Mouse (Mus musculus): ENCODE data around the gene Gm572. TPM values are rescaled to one million over a fixed set of nuclear protein-coding genes. Genes with fewer than 3 reads are reported as not detected.

Gm572 gene
- polyA plus RNA-seq, 1 experiment from 2014 or later = not detected

DNA sequence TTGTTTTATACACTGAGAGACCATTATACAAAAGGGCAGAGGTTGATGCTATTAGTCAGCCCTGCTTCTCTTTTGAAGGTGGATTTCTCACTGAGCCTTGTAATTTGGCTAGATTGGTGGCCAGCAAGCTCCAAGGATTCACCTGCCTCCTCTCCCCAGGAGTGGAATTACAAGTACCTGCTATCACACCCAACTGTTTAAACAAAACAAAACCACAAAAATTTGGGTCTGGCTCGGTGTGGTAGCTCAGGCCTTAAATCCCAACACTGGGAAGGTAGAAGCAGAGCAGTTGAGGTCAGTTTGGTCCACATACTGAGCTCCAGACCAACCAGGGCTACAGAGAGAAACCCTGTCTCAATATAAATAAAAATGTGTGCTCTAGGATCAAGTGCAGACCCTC is 23.3 kb upstream of the Gm572 start:
- Histone ChIP-seq H3K4me2 (ENCODE audit: low read length) (no peak overlapping the region), H3K27me3 (ENCODE audit: control insufficient read depth, insufficient read depth, low read length) (no peaks in the 10 kb centered on the region), H3K27ac (replicated peaks; ENCODE audit: low read depth, low read length) (no peak overlapping the region), H3K4me3 (replicated peaks; ENCODE audit: low read depth, low read length) (no peak overlapping the region), H3K36me3 (ENCODE audit: control insufficient read depth, insufficient read depth, low read length) (peaks cover 87% of the 10 kb centered on the region), H3K9me3 (ENCODE audit: control insufficient read depth, low read length) (no peaks in the 10 kb centered on the region), H3K4me1 (ENCODE audit: control insufficient read depth, insufficient read depth, low read length) (0 out of 2 replicates have a peak, but pooled peaks cover 5% of the 10 kb centered on the region), H3K9ac (replicated peaks; ENCODE audit: low read length) (no peak overlapping the region)
- WGBS = 94% methylated on average over 1 of the region's 1 CpGs
- DNase-seq (no peak), ATAC-seq (ENCODE audit: low FRiP score, low TSS enrichment) (no peak)

DNA sequence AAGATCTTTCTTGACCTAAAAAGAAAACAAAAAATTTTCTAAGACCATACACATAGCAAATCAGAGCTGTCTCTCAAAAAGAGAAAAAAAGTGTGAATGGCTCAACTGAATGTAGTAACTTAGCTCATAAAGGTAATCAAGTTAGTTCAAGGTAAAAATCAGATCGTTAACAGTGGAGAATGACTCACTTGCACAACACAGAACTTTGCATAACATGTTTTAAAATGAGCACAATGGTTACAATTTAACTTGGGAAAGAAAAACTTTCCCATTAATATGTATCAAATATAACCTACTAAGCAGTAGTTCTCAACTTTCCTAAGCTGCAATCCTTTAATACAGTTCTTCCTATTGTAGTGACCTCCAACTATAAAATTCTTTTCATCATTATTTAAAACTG is 22.4 kb upstream of the Gm572 start:
- no peaks in the 10 kb centered on the region for H3K9me3 ChIP-seq (ENCODE audit: control insufficient read depth, low read length)

DNA sequence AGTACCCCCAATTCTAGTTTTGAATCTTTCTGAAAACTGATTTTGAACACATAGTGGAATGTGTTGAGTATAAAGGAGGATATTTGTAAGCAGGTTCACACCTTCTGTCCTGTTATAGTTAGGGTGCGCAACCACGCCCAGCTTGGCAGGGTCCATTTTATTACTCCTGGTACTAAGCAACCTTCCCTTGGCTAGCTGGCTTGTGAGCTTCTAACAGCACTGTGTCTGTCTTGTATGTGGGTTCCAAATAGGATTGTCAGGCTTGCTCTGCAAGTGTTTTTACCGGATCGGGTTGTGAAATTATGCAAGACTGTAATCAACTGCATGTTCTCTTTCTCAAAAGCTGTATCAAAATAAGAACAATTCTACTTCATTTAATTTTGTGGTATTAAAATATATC is 20.6 kb upstream of the Gm572 start:
- DNase-seq (no peak), ATAC-seq (ENCODE audit: low FRiP score, low TSS enrichment) (no peak)
- H3K9me3 ChIP-seq (ENCODE audit: control insufficient read depth, low read length) = no peaks in the 10 kb centered on the region
- no peak overlapping the region for H3K9ac ChIP-seq (replicated peaks; ENCODE audit: low read length)
- H3K36me3 ChIP-seq (ENCODE audit: control insufficient read depth, insufficient read depth, low read length) = peaks cover 69% of the 10 kb centered on the region
- no peak overlapping the region for H3K27ac ChIP-seq (replicated peaks; ENCODE audit: low read depth, low read length)
- H3K4me2 ChIP-seq (ENCODE audit: low read length) = no peak overlapping the region
- H3K4me3 ChIP-seq (replicated peaks; ENCODE audit: low read depth, low read length) = no peak overlapping the region
- 0 out of 2 replicates have a peak, but pooled peaks cover 9% of the 10 kb centered on the region for H3K4me1 ChIP-seq (ENCODE audit: control insufficient read depth, insufficient read depth, low read length)
- 96% methylated on average over 4 of the region's 4 CpGs for WGBS
- no peaks in the 10 kb centered on the region for H3K27me3 ChIP-seq (ENCODE audit: control insufficient read depth, insufficient read depth, low read length)

More for the DNA sequence above, 22.4 kb upstream of the Gm572 start:
- Histone ChIP-seq H3K4me1 (ENCODE audit: control insufficient read depth, insufficient read depth, low read length) (0 out of 2 replicates have a peak, but pooled peaks cover 9% of the 10 kb centered on the region), H3K4me3 (replicated peaks; ENCODE audit: low read depth, low read length) (no peak overlapping the region), H3K9ac (replicated peaks; ENCODE audit: low read length) (no peak overlapping the region), H3K27me3 (ENCODE audit: control insufficient read depth, insufficient read depth, low read length) (no peaks in the 10 kb centered on the region), H3K4me2 (ENCODE audit: low read length) (no peak overlapping the region), H3K27ac (replicated peaks; ENCODE audit: low read depth, low read length) (no peak overlapping the region), H3K36me3 (ENCODE audit: control insufficient read depth, insufficient read depth, low read length) (peaks cover 82% of the 10 kb centered on the region)
- 90% methylated on average over 1 of the region's 1 CpGs for WGBS
- DNase-seq = no peak
- no peak for ATAC-seq (ENCODE audit: low FRiP score, low TSS enrichment)

DNA sequence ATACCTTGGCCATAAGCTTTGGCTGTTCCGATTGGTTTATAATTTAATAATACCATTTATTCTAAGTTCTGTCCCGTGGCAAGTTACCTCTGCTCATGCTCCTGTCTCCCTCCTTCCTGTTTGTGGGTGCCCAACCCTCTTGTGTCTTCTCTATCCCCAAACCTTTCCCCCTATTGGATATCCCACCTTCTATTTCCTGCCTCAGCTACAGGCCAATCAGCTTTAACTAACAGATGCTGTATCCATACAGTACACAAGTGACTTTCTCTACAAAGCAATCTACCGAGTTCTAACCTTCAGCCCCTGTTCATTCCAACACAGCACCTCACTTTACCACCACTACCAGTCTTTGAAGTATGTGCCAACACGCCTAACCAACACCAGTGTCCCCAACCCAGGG is 19.5 kb upstream of the Gm572 start:
- Histone ChIP-seq H3K27ac (replicated peaks; ENCODE audit: low read depth, low read length) (no peak overlapping the region), H3K9me3 (ENCODE audit: control insufficient read depth, low read length) (no peaks in the 10 kb centered on the region), H3K27me3 (ENCODE audit: control insufficient read depth, insufficient read depth, low read length) (no peaks in the 10 kb centered on the region), H3K4me1 (ENCODE audit: control insufficient read depth, insufficient read depth, low read length) (0 out of 2 replicates have a peak, but pooled peaks cover 9% of the 10 kb centered on the region), H3K4me2 (ENCODE audit: low read length) (no peak overlapping the region), H3K4me3 (replicated peaks; ENCODE audit: low read depth, low read length) (no peak overlapping the region), H3K9ac (replicated peaks; ENCODE audit: low read length) (no peak overlapping the region), H3K36me3 (ENCODE audit: control insufficient read depth, insufficient read depth, low read length) (peaks cover 63% of the 10 kb centered on the region)
- ATAC-seq (ENCODE audit: low FRiP score, low TSS enrichment) (no peak), DNase-seq (no peak)
- 91% methylated on average over 4 of the region's 4 CpGs for WGBS

DNA sequence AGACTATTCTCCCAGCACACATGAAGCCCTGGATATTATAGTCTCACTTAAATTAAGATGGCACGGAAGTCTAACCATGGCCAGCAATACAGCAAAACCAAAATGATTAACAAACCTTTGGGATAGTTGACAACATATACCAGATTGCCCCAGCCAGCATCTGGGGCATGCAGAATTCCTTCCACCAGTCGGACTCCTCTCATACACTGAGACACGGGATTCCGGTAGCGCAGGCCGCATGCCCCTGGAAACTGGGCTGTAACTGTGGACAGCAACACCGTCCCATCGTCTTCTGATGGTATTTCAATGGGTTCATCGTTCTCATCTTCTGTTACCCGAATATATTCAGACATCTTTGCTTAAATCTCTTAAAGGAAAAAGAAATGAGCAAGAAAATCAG is 18.1 kb upstream of the Gm572 start:
- H3K4me2 ChIP-seq (ENCODE audit: low read length) = peak overlapping the region; percentile 80
- H3K4me1 ChIP-seq (ENCODE audit: control insufficient read depth, insufficient read depth, low read length) = 0 out of 2 replicates have a peak, but pooled peaks cover 9% of the 10 kb centered on the region
- H3K36me3 ChIP-seq (ENCODE audit: control insufficient read depth, insufficient read depth, low read length) = peaks cover 49% of the 10 kb centered on the region
- no peak overlapping the region for H3K9ac ChIP-seq (replicated peaks; ENCODE audit: low read length)
- no peaks in the 10 kb centered on the region for H3K9me3 ChIP-seq (ENCODE audit: control insufficient read depth, low read length)
- DNase-seq (no peak), ATAC-seq (ENCODE audit: low FRiP score, low TSS enrichment) (no peak)
- no peak overlapping the region for H3K27ac ChIP-seq (replicated peaks; ENCODE audit: low read depth, low read length)
- WGBS = 87% methylated on average over 10 of the region's 10 CpGs
- H3K27me3 ChIP-seq (ENCODE audit: control insufficient read depth, insufficient read depth, low read length) = no peaks in the 10 kb centered on the region
- peak overlapping the region; percentile 89 for H3K4me3 ChIP-seq (replicated peaks; ENCODE audit: low read depth, low read length)

DNA sequence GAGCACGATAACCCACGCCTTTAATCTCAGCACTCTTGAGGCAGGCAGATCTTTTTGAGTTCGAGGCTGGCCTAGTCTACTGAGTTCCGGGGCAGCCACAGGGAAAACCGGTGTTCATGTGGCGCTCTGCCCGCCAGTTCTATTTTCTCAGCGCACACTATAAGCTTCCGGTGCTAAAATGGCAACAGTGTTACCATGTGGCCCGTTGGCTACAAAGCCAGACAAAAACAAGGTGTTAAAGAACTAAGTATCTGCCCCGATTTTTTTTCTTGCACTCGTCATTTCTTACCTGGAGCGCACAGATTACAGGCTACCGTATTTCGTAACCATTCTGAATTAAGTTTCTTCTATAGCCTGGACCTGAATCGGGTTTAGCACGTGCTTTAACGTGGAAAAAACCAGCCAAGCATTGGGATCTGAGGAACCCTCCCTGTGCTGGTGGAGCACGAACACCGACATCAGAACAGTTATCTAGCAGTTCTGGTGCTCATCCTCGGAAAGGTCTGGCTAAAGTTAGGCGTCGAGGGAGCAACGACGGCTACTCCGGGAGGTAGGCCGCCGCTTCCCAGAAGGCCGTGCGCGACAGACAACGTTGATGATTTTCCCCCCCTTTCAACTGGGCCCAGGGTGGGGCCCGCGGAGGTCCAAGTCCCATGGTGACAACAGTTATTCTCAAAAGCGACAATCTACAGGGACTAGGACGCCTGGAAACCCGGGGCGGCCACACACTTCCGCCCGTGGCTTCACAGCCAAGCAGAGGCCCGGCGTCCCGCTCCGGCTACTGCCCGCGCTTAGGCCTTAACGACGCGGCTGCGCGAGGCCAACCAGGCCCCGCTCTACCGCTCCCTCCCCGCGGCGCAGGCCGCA is 17.1 kb upstream of the Gm572 start:
- H3K27me3 ChIP-seq (ENCODE audit: control insufficient read depth, insufficient read depth, low read length) = no peaks in the 10 kb centered on the region
- H3K9me3 ChIP-seq (ENCODE audit: control insufficient read depth, low read length) = no peaks in the 10 kb centered on the region
- 0 out of 2 replicates have a peak, but pooled peaks cover 9% of the 10 kb centered on the region for H3K4me1 ChIP-seq (ENCODE audit: control insufficient read depth, insufficient read depth, low read length)
- 1% methylated on average over 57 of the region's 57 CpGs for WGBS
- peak overlapping the region; percentile 96 for H3K9ac ChIP-seq (replicated peaks; ENCODE audit: low read length)
- peaks cover 40% of the 10 kb centered on the region for H3K36me3 ChIP-seq (ENCODE audit: control insufficient read depth, insufficient read depth, low read length)
- H3K27ac ChIP-seq (replicated peaks; ENCODE audit: low read depth, low read length) = peak overlapping the region; percentile 90
- peak overlapping the region; percentile 89 for H3K4me3 ChIP-seq (replicated peaks; ENCODE audit: low read depth, low read length)
- DNase-seq = peak; percentile 66
- ATAC-seq (ENCODE audit: low FRiP score, low TSS enrichment) = peak; percentile 1; the same call in 1 of the 2 replicates
- H3K4me2 ChIP-seq (ENCODE audit: low read length) = peak overlapping the region; percentile 80

DNA sequence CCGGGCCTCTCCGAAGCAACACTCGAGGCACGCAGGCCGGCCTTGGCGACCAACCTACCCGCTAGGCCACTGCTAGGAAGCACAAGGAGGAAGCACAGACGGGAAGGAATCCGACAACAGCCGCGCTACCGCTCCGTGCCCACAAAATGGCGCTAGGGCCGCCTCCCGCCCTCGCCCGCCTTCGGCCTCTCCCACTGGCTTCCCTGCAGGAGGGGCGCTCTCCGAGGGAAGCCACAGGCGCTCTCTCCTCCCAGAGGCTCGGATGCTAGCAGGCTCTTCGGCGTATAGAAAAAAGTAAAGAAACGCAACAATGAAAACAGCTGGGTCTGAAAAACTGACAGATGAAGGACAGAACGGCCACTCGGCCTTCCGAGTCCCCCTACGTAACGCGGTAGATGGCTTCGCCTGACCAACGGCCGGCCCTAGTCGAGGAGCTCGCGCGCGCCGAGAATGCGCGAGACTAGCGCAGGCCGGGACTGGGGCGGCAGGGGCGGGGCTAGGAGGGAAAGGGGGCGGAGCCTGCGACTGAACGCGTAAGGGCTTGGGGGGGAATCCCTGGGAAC is 16.4 kb upstream of the Gm572 start, which contains the start of gene Tardbp:
TSS of gene Tardbp (minus strand) at position 397 of the 563 bp plus-strand sequence.
- H3K36me3 ChIP-seq (ENCODE audit: control insufficient read depth, insufficient read depth, low read length) = peaks cover 33% of the 10 kb centered on the region
- under 1% methylated on average over 51 of the region's 51 CpGs for WGBS

DNA sequence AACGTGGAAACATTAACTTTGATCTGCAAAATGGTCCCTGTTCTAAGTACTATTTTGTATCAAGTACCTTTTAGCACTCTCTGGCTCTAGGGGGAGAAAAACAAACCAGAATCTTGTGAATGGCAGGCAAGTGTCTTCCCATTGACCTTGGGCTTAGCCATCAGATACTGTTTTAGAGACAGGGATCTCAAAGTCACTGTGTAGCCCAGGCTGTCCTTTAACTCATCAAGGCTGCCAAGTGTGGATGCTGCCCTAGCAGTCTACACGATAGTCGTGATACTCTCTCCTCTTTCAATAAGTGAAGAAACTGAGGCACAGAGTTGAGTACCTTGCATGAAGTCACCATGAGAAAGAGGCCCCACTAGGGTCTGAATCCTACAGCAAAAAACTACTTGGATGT is 15.9 kb upstream of the Gm572 start:
- DNase-seq = no peak
- Histone ChIP-seq H3K4me2 (ENCODE audit: low read length) (peak overlapping the region; percentile 80), H3K9me3 (ENCODE audit: control insufficient read depth, low read length) (no peaks in the 10 kb centered on the region), H3K9ac (replicated peaks; ENCODE audit: low read length) (no peak overlapping the region), H3K27ac (replicated peaks; ENCODE audit: low read depth, low read length) (no peak overlapping the region), H3K4me3 (replicated peaks; ENCODE audit: low read depth, low read length) (peak overlapping the region; percentile 89), H3K4me1 (ENCODE audit: control insufficient read depth, insufficient read depth, low read length) (0 out of 2 replicates have a peak, but pooled peaks cover 9% of the 10 kb centered on the region), H3K36me3 (ENCODE audit: control insufficient read depth, insufficient read depth, low read length) (peaks cover 28% of the 10 kb centered on the region), H3K27me3 (ENCODE audit: control insufficient read depth, insufficient read depth, low read length) (no peaks in the 10 kb centered on the region)
- WGBS = 63% methylated on average over 3 of the region's 3 CpGs
- ATAC-seq (ENCODE audit: low FRiP score, low TSS enrichment) = peak; percentile 33

More for the DNA sequence above, 16.4 kb upstream of the Gm572 start, which contains the start of gene Tardbp:
- H3K4me2 ChIP-seq (ENCODE audit: low read length) = peak within 1 kb of the TSS; percentile 80
- H3K27me3 ChIP-seq (ENCODE audit: control insufficient read depth, insufficient read depth, low read length) = no peaks in the 10 kb centered on the region
- peak within 1 kb of the TSS; percentile 90 for H3K27ac ChIP-seq (replicated peaks; ENCODE audit: low read depth, low read length)
- peak within 1 kb of the TSS; percentile 96 for H3K9ac ChIP-seq (replicated peaks; ENCODE audit: low read length)
- no peaks in the 10 kb centered on the region for H3K9me3 ChIP-seq (ENCODE audit: control insufficient read depth, low read length)
- peak within 1 kb of the TSS; percentile 89 for H3K4me3 ChIP-seq (replicated peaks; ENCODE audit: low read depth, low read length)
- H3K4me1 ChIP-seq (ENCODE audit: control insufficient read depth, insufficient read depth, low read length) = 0 out of 2 replicates have a peak, but pooled peaks cover 9% of the 10 kb centered on the region
- ATAC-seq (ENCODE audit: low FRiP score, low TSS enrichment) = peak; percentile 97
- peak; percentile 99 for DNase-seq

Data from midbrain, embryonic 14.5 days (tissue).